Mouse (Mus musculus) liver, embryonic 16.5 days (tissue): ENCODE measurements around the gene Snx29. TPM values are rescaled to one million over a fixed set of nuclear protein-coding genes. Genes with fewer than 3 reads are reported as not detected.
A peak's percentile ranks its signal among the peaks of the same experiment; 100 is the strongest.
"Not testable (repeated sequence)": the region's sequence is repeated elsewhere in the genome, so short reads cannot be mapped to it uniquely, and the experiment has no call there.

Experiments used
- ATAC-seq: fragments of 200-750 bp; cut with Nextera tagmentation; 2 replicates; pipeline ENCODE4 v1.8.0; 2017; ENCODE audit warnings: low read depth, mild to moderate bottlenecking, moderate number of reproducible peaks, moderate library complexity
- H3K27ac ChIP-seq: fragments of 300-500 bp; sonication (generic); 2 replicates; pipeline ENCODE4 v1.5.1; 2014; ENCODE audit warnings: mild to moderate bottlenecking, low read length
- H3K27me3 ChIP-seq: fragments of 300-500 bp; sonication (generic); 2 replicates; pipeline ENCODE4 v1.6.1; 2014; ENCODE audit warnings: low read depth, low read length, mixed read lengths; ENCODE audit not compliant: control insufficient read depth, insufficient read depth
- H3K36me3 ChIP-seq: fragments of 300-500 bp; sonication (generic); 2 replicates; pipeline ENCODE4 v1.6.1; 2014; ENCODE audit warnings: mild to moderate bottlenecking; ENCODE audit not compliant: control insufficient read depth, insufficient read depth
- H3K4me1 ChIP-seq: fragments of 300-500 bp; sonication (generic); 2 replicates; pipeline ENCODE4 v1.6.1; 2014; ENCODE audit warnings: low read depth, low read length, mixed read lengths; ENCODE audit not compliant: control insufficient read depth
- H3K4me2 ChIP-seq: fragments of 300-500 bp; sonication (generic); 2 replicates; pipeline ENCODE4 v1.6.1; 2014; ENCODE audit warnings: low read depth, low read length, mixed read lengths
- H3K4me3 ChIP-seq: fragments of 300-500 bp; sonication (generic); 2 replicates; pipeline ENCODE4 v1.5.1; 2014; ENCODE audit warnings: low read depth, mild to moderate bottlenecking, low read length
- H3K9ac ChIP-seq: fragments of 300-500 bp; sonication (generic); 2 replicates; pipeline ENCODE4 v1.6.1; 2014; ENCODE audit warnings: low read depth, low read length
- H3K9me3 ChIP-seq: fragments of 300-500 bp; sonication (generic); replicated peaks from 2 replicates; pipeline ENCODE4 v1.6.1; 2016; ENCODE audit warnings: low read length; ENCODE audit not compliant: control insufficient read depth
- WGBS: fragments of 180-500 bp; shearing (Covaris S2); extraction: QIAGEN DNeasy Blood & Tissue Kit; methylation state at CpG from one replicate; pipeline ENCODE4 v1.1.7; 2014; ENCODE audit not compliant: insufficient replicate concordance; 5-methylcytosine and 5-hydroxymethylcytosine counted together
- polyA plus RNA-seq: library from polyadenylated mRNA; unstranded; fragments of >200 nt; fragmentation: Nextera tagmentation; extraction: Ambion mirVana; gene quantifications from 2 replicates; pipeline ENCODE4 v1.2.1, GENCODE M21; 2015

The Snx29 gene
- polyA plus RNA-seq, 1 experiment from 2014 or later, result 4.6 TPM

GRCm38 (mm10) chr16:11561714-11562113 lies 239.0 kb downstream of the Snx29 start:
- Histone ChIP-seq H3K4me3 (no peak overlapping the region), H3K36me3 (no peaks in the 10 kb centered on the region), H3K9ac (no peak overlapping the region), H3K27ac (no peak overlapping the region), H3K9me3 (no peaks in the 10 kb centered on the region), H3K4me2 (no peak overlapping the region), H3K4me1 (no peaks in the 10 kb centered on the region), H3K27me3 (no peaks in the 10 kb centered on the region)
- WGBS, result 49% methylated on average over 2 of the region's 2 CpGs
- ATAC-seq, result no peak

GRCm38 (mm10) chr16:11563846-11564245 lies 241.1 kb downstream of the Snx29 start:
- no peaks in the 10 kb centered on the region for H3K9me3 ChIP-seq
- H3K27ac ChIP-seq, result no peak overlapping the region
- ATAC-seq, result no peak

DNA sequence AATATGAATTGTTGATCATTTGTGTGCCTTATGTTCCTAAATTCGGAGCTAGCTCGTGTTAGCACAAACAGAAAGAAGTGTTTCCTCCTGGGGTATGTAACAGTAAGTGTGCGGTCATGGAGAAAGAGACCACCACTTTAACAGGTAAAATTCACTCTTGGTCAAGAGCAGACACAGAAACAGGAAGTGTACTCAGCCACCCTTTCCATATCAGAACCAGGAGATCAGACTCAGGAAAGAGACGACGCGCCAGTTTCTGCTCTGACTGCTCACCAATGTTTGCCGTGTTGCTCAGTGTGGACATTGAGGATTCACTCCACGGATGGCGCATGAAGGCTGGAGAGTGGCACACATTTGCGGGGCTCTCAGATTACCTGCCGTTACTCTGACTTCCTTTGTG lies 242.4 kb downstream of the Snx29 start:
- no peak for ATAC-seq
- no peak overlapping the region for H3K4me3 ChIP-seq
- WGBS, result 29% methylated on average over 11 of the region's 11 CpGs
- no peak overlapping the region for H3K4me2 ChIP-seq
- H3K27me3 ChIP-seq, result no peaks in the 10 kb centered on the region
- no peak overlapping the region for H3K27ac ChIP-seq
- H3K4me1 ChIP-seq, result no peaks in the 10 kb centered on the region
- no peak overlapping the region for H3K9ac ChIP-seq
- no peaks in the 10 kb centered on the region for H3K9me3 ChIP-seq
- H3K36me3 ChIP-seq, result no peaks in the 10 kb centered on the region

More at GRCm38 (mm10) chr16:11563846-11564245, 241.1 kb downstream of the Snx29 start:
- Histone ChIP-seq H3K36me3 (no peaks in the 10 kb centered on the region), H3K9ac (no peak overlapping the region), H3K4me3 (no peak overlapping the region), H3K4me1 (no peaks in the 10 kb centered on the region), H3K27me3 (no peaks in the 10 kb centered on the region), H3K4me2 (no peak overlapping the region)
- WGBS, result 55% methylated on average over 4 of the region's 4 CpGs

DNA sequence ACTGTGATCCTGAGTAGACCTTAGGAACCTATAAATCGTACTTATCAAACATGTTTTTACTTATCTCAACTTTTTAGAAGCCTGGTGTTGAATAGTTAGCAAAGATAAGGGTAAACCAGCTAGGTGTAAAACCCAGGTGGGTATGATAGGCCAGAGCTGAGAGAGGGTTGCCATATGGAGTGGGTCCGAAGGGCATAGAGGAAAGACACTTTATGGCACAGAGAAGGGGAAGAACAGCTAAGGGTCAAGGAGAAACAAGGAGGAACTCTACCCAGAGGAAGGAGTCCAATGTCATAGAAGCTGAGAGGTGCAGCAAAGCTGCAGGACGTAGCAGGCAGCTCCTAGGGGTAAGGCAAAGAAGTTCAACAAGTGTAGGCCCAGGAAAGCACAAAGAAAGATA lies 244.9 kb downstream of the Snx29 start:
- Histone ChIP-seq H3K9ac (no peak overlapping the region), H3K4me1 (no peaks in the 10 kb centered on the region), H3K27me3 (no peaks in the 10 kb centered on the region), H3K4me3 (no peak overlapping the region), H3K36me3 (no peaks in the 10 kb centered on the region), H3K27ac (no peak overlapping the region), H3K9me3 (no peaks in the 10 kb centered on the region), H3K4me2 (no peak overlapping the region)
- ATAC-seq, result no peak
- 44% methylated on average over 3 of the region's 3 CpGs for WGBS

DNA sequence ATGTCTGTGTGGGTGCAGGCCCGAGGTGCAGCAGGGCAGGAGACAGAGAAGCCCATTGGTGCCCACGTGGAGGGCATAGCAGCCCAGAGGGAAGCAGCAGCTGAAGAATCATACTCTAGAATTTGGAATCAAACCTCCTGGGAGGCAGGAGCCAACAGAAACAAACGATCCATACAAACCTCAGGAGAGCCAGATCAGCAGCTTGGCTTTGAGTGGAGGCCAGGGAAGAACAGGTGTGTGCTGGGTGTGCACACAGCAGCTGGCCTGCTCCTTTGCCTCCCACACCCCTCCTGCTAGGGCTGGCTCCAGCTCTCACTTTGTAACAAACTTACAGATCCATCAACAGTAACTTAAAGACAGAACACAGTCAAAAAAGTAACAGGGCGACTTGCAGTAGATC lies 245.4 kb downstream of the Snx29 start:
- ATAC-seq, result no peak
- WGBS, result 55% methylated on average over 4 of the region's 4 CpGs
- H3K27me3 ChIP-seq, result no peaks in the 10 kb centered on the region
- no peaks in the 10 kb centered on the region for H3K4me1 ChIP-seq
- H3K9ac ChIP-seq, result no peak overlapping the region
- H3K4me3 ChIP-seq, result no peak overlapping the region
- H3K36me3 ChIP-seq, result no peaks in the 10 kb centered on the region
- H3K4me2 ChIP-seq, result no peak overlapping the region
- H3K9me3 ChIP-seq, result no peaks in the 10 kb centered on the region
- no peak overlapping the region for H3K27ac ChIP-seq

- Histone ChIP-seq H3K4me1 (no peaks in the 10 kb centered on the region), H3K27ac (no peak overlapping the region), H3K9me3 (no peaks in the 10 kb centered on the region), H3K27me3 (no peaks in the 10 kb centered on the region), H3K4me2 (no peak overlapping the region), H3K4me3 (no peak overlapping the region), H3K36me3 (no peaks in the 10 kb centered on the region), H3K9ac (no peak overlapping the region)
- ATAC-seq, result no peak
These were observed 245.9 kb downstream of the Snx29 start for GRCm38 (mm10) chr16:11568601-11569000.

DNA sequence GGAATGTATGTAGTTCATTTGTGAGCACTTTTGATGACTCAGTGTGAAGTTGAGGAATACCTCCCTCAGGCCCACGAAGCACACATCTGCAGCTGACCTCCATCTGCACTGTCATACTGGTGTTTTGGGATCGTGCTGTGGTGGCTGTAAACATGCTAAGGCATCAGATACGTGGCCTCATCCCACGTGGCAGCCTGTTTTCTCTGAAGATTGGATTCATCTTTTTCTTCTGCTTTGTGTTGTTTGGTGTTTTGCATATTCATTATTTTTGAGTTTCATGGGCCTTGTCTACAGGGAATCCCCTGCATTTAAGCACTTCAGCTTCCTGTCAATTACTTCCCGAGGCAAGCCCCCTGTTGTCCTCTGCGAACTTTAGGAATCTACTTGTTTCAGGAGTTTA lies 246.4 kb downstream of the Snx29 start:
- ATAC-seq, result no peak
- Histone ChIP-seq H3K4me3 (no peak overlapping the region), H3K9ac (no peak overlapping the region), H3K4me1 (no peaks in the 10 kb centered on the region), H3K27ac (no peak overlapping the region), H3K36me3 (no peaks in the 10 kb centered on the region), H3K9me3 (no peaks in the 10 kb centered on the region), H3K4me2 (no peak overlapping the region), H3K27me3 (no peaks in the 10 kb centered on the region)
- WGBS, result 71% methylated on average over 6 of the region's 6 CpGs

- Histone ChIP-seq H3K27ac (no peak overlapping the region), H3K36me3 (no peaks in the 10 kb centered on the region), H3K4me3 (no peak overlapping the region), H3K27me3 (no peaks in the 10 kb centered on the region), H3K4me2 (no peak overlapping the region), H3K9me3 (no peaks in the 10 kb centered on the region), H3K9ac (no peak overlapping the region), H3K4me1 (peaks cover 3% of the 10 kb centered on the region)
- no peak for ATAC-seq
- 61% methylated on average over 2 of the region's 2 CpGs for WGBS
These were observed 247.4 kb downstream of the Snx29 start for GRCm38 (mm10) chr16:11570072-11570471.

GRCm38 (mm10) chr16:11574517-11574916 lies 251.8 kb downstream of the Snx29 start:
- peaks cover 3% of the 10 kb centered on the region for H3K4me1 ChIP-seq
- H3K9ac ChIP-seq, result no peak overlapping the region
- H3K27me3 ChIP-seq, result no peaks in the 10 kb centered on the region
- peak; percentile 81 for ATAC-seq
- WGBS, result 47% methylated on average over 3 of the region's 3 CpGs
- no peak overlapping the region for H3K27ac ChIP-seq
- no peak overlapping the region for H3K4me3 ChIP-seq
- no peaks in the 10 kb centered on the region for H3K9me3 ChIP-seq
- no peaks in the 10 kb centered on the region for H3K36me3 ChIP-seq
- no peak overlapping the region for H3K4me2 ChIP-seq

DNA sequence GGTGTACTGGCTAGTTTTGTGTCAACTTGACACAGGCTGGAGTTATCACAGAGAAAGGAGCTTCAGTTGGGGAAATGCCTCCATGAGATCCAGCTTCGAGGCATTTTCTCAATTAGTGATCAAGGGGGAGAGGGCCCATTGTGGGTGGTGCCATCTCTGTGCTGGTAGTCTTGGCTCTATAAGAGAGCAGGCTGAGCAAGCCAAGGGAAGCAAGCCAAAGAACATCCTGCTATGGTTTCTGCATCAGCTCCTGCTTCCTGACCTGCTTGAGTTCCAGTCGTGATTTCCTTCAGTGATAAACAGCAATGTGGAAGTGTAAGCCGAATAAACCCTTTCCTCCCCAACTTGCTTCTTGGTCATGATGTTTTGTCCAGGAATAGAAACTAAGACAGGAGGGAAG lies 253.0 kb downstream of the Snx29 start:
- ATAC-seq, H3K36me3 ChIP-seq, H3K4me2 ChIP-seq, H3K9ac ChIP-seq, H3K4me3 ChIP-seq, H3K4me1 ChIP-seq, H3K27ac ChIP-seq, H3K27me3 ChIP-seq, H3K9me3 ChIP-seq: not testable (repeated sequence)
- WGBS, result 42% methylated on average over 3 of the region's 3 CpGs
